Mouse (Mus musculus): ENCODE data around the gene Magoh. TPM values are rescaled to one million over a fixed set of nuclear protein-coding genes. Genes with fewer than 3 reads are reported as not detected.

Gene Magoh
- total RNA-seq (2023; ENCODE audit: inconsistent age): 93.3 to 105 TPM (median 97.7 TPM) in 4 replicates

DNA sequence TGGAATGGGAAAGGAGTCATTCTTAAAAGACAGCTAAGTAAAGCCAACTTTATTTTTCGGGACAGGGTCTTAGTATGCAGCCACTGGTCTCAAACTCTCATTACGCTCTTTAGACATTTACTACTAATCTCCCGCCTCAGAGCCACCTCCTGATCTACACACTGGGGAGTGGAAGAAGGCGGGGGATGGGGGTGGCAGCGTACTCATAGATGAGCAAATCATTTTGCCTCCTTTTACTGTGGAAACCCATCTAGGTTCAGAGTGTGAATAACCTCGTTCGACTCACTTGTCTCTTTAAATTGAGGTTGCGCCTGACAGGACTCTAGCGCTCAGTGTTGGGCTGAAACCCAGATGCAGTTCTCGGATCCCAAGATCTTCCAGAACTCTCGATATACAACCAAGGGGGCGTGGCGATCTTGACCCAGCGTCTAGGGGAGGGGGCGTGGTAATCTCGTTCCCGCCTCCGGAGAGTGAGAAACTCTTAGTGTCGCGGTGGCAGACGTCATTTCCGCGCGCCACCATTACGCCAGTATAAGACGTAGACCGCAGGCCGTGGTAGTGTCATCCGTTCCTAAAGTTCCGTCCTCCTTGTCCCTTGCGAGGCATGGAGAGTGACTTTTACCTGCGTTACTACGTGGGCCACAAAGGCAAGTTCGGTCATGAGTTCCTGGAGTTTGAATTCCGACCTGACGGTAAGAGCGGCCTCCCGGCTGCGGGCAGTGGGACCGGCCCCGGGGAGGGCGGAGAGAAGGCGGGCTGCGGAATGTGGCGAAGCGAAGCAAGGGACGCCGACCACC is at the start of gene Magoh:
Gene Magoh (plus strand): TSS at position 502 of the 797 bp plus-strand sequence.

GRCm38 (mm10) chr4:107889731-107890432 is 10.3 kb downstream of the Magoh start, which contains the start of gene 0610037L13Rik:
0610037L13Rik (plus strand) TSS chr4:107889813.

GRCm38 (mm10) chr4:107923145-107923802 is 43.7 kb downstream of the Magoh start, which contains the start of gene Cpt2:
Cpt2 (minus strand) TSS chr4:107923610.

Other genes starting within 250 kb of the Magoh start
- gene Dmrtb1, start 195.5 kb upstream of the Magoh start, total RNA-seq (2023; ENCODE audit: inconsistent age): not detected in 4 replicates
- 0.75 to 1.9 TPM (median 1.7 TPM) in 4 replicates for gene Lrp8, start 77.5 kb upstream of the Magoh start, total RNA-seq (2023; ENCODE audit: inconsistent age)
- gene 0610037L13Rik, start 10.1 kb downstream of the Magoh start, total RNA-seq (2023; ENCODE audit: inconsistent age): 36.7 to 59.7 TPM (median 46.6 TPM) in 4 replicates
- 10.8 to 14.2 TPM (median 11.3 TPM) in 4 replicates for gene Cpt2, start 43.9 kb downstream of the Magoh start, total RNA-seq (2023; ENCODE audit: inconsistent age)
- gene Slc1a7, start 88.6 kb downstream of the Magoh start, total RNA-seq (2023; ENCODE audit: inconsistent age): not detected in 4 replicates
- gene Podn, start 216.7 kb downstream of the Magoh start, total RNA-seq (2023; ENCODE audit: inconsistent age): 0.60 to 0.80 TPM (median 0.61 TPM) in 3 of 4 replicates, not detected in the other